Mouse (Mus musculus): ENCODE measurements around the gene Fev. TPM values are rescaled to one million over a fixed set of nuclear protein-coding genes. Genes with fewer than 3 reads are reported as not detected.
A peak's percentile ranks its signal among the peaks of the same experiment; 100 is the strongest.

Fev gene
- total RNA-seq, 2 experiments from 2014 or later = not detected

- intact Hi-C loops (cut with DNase I) = no loop called here
- DNase-seq (ENCODE audit: low spot score in 2 of 2) = no peak
Observed at GRCm38 (mm10) chr1:74846341-74846740, 38.9 kb downstream of the Fev start.

DNA sequence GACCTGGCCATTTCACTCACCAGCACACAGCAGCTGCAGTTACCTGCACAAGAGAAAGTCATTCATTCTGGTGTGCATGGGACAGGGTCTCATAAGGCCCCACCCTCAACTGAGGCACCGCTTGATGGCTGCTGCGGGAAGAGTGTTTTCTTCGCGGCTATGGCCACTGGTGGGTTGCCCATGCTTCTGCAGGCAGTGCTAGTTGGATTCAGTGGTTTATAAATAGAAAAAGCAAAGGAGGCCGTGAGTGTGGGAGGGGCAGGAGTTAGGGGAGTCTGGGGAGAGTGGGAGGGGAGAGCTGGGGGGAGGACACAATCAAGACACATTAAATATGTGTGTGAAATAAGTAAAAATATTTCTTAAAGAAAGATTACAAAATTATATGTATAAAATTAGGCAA, 42.1 kb downstream of the Fev start:
- intact Hi-C loops (cut with DNase I) = no loop called here
- peak in 1 of 2 experiments; percentile 65 for DNase-seq (ENCODE audit: low spot score in 2 of 2)

DNA sequence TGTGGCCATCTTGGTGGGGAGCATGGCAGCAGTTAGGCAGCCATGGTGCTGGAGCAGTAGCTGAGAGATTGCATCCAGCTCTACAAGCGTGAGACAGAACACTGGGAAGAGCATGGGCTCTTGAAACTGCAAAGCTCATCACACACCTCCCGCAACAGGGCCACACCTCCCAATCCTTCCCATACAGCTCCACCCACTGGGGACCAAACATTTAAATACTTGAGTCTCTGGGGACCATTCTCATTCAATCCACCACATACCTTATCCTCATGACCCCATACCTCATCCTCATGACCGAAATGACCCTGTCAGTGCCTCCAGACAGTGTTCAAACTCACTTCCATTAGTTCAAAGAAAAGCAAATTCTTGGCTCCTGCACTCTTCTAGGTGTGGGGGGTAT, 52.0 kb downstream of the Fev start:
- intact Hi-C loops (cut with DNase I) = no loop called here
- no peak for DNase-seq (ENCODE audit: low spot score in 2 of 2)

Small RNA genes within 50 kb of the gene (microRNA-seq; reads per million reads assigned to microRNA genes)
- 114 to 182 reads per million in 2 experiments for gene Mir375

Other genes with a start within 250 kb of the Fev start
- gene Ttll4, start 223.7 kb downstream of the Fev start, total RNA-seq (2021) = 10 to 100 TPM; 20.2 to 20.5 TPM
- 1 to 10 TPM; 2.6 to 2.9 TPM for gene Cyp27a1, start 171.8 kb downstream of the Fev start, total RNA-seq (2021)
- gene Prkag3, start 136.2 kb downstream of the Fev start, total RNA-seq (2021) = not detected
- 1 to 10 TPM; 2.2 to 3.5 TPM for gene Wnt6, start 113.5 kb downstream of the Fev start, total RNA-seq (2021)
- 1 to 10 TPM; 6.6 to 9.4 TPM for gene Wnt10a, start 93.9 kb downstream of the Fev start, total RNA-seq (2021)
- 100 to 1,000 TPM; 441 to 447 TPM for gene Cdk5r2, start 30.5 kb downstream of the Fev start, total RNA-seq (2021)
- not detected for gene Cryba2, start 7.7 kb upstream of the Fev start, total RNA-seq (2021)
- gene Cfap65, start 50.2 kb upstream of the Fev start, total RNA-seq (2021) = 1 to 10 TPM; 2.1 to 2.4 TPM
- under 1 TPM; 0.21 to 0.41 TPM for gene Ihh, start 66.3 kb upstream of the Fev start, total RNA-seq (2021)
- 1 to 10 TPM; 2.7 to 3.0 TPM for gene Nhej1, start 239.8 kb upstream of the Fev start, total RNA-seq (2021)
- gene Slc23a3, start 248.5 kb upstream of the Fev start, total RNA-seq (2021) = 1 to 10 TPM; 1.3 to 1.9 TPM